Comparison of ENCODE assay signal across 9 mouse cellular contexts in the genomic region with DNA sequence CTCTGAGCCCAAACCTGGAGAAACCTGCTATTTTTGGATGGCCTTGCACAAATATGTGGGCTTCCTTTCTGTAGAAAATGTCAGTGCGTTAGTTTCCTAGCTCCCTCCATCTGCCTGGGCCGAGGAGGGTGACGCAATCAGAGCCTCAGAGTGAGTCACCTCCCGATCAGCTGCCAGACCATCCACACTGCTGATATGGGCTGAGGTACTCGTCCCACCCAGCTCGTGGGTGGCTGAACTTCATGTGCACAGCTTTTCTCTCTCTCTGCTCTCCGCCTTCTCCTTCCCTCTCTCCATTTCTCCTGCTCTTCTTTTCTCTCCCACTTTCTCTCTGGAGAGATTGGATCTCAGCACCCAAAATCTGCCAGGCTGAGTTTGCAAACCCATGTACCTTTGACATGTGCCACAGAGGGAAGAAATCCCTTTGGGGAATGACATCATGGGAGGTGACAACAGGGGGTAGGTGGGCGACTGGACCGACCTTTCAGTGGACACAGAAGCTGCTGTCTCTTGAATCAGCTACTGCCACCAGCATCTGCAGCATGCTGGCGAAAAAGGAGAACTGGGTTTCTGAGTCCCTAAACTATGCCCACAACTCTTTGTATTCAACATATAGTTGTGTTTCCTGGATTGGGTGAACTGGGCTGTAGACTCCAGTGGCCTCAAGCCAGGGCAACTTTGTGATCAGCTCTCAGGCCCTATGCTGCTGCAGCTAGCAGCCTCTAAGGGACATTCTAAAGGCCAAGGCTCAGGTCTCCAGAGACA. TPM values are rescaled to one million over a fixed set of nuclear protein-coding genes. Genes with fewer than 3 reads are reported as not detected.
A peak's percentile ranks its signal among the peaks of the same experiment; 100 is the strongest.
DNase-seq lines count a peak whose midpoint lies in the region; ATAC-seq and TF ChIP-seq lines count a peak whose summit lies in the region.
"Had no signal": no experiment of that assay in that cellular context is flagged by ENCODE, and none has a peak within 500 bp of the region (broad histone marks: within the 10 kb centered on the region; RNA-seq: fewer than 3 reads in every experiment).

No protein-coding gene starts in this region.

- 0 out of 2 replicates have a peak, but pooled peaks cover 5% of the 10 kb centered on the region for H3K27me3 ChIP-seq in heart, embryonic 16.5 days (ENCODE audit: control insufficient read depth, insufficient read depth, low read length)
- H3K27me3 ChIP-seq in liver, embryonic 16.5 days (ENCODE audit: control insufficient read depth, insufficient read depth, low read depth, low read length) = no peaks in the 10 kb centered on the region
- no peaks in the 10 kb centered on the region for H3K27me3 ChIP-seq in neural tube, embryonic 15.5 days (replicated peaks)
- H3K27me3 ChIP-seq in hindbrain, embryonic 11.5 days (ENCODE audit: control insufficient read depth, insufficient read depth, low read length) = no peaks in the 10 kb centered on the region

- H3K9me3 ChIP-seq in heart, embryonic 16.5 days (replicated peaks; ENCODE audit: control insufficient read depth, low read length) = no peaks in the 10 kb centered on the region
- no peaks in the 10 kb centered on the region for H3K9me3 ChIP-seq in liver, embryonic 16.5 days (replicated peaks; ENCODE audit: control insufficient read depth, low read length)
- H3K9me3 ChIP-seq in neural tube, embryonic 15.5 days (replicated peaks) = no peaks in the 10 kb centered on the region
- no peaks in the 10 kb centered on the region for H3K9me3 ChIP-seq in hindbrain, embryonic 11.5 days (ENCODE audit: control insufficient read depth, low read length)

- peak; percentile 55; the same call in 1 of the 2 replicates for TF ChIP-seq POLR2A in cortical plate, adult 2 months (IDR thresholded peaks at IDR 0.05; ENCODE audit: extremely low read depth, insufficient read depth, low read length)

- peak; percentile 77 for ATAC-seq in heart, embryonic 16.5 days (replicated peaks; ENCODE audit: extremely low read depth, insufficient read depth, low FRiP score)
- ATAC-seq in liver, embryonic 16.5 days (ENCODE audit: low read depth) = peak; percentile 71; the same call in 1 of the 2 replicates
- no peak for ATAC-seq in neural tube, embryonic 15.5 days (ENCODE audit: low FRiP score)
- ATAC-seq in hindbrain, embryonic 11.5 days (ENCODE audit: low FRiP score) = no peak

- 30% methylated on average over 10 of the region's 10 CpGs for WGBS in heart, embryonic 16.5 days
- 23% methylated on average over 10 of the region's 10 CpGs for WGBS in liver, embryonic 16.5 days (ENCODE audit: insufficient replicate concordance)
- WGBS in neural tube, embryonic 15.5 days = 89% methylated on average over 10 of the region's 10 CpGs
- WGBS in hindbrain, embryonic 11.5 days = 77% methylated on average over 10 of the region's 10 CpGs

- H3K36me3 ChIP-seq in heart, embryonic 16.5 days (ENCODE audit: control insufficient read depth, insufficient read depth) = no peaks in the 10 kb centered on the region
- H3K36me3 ChIP-seq in liver, embryonic 16.5 days (ENCODE audit: control insufficient read depth, insufficient read depth) = no peaks in the 10 kb centered on the region
- H3K36me3 ChIP-seq in neural tube, embryonic 15.5 days = no peaks in the 10 kb centered on the region
- no peaks in the 10 kb centered on the region for H3K36me3 ChIP-seq in hindbrain, embryonic 11.5 days (ENCODE audit: control insufficient read depth, insufficient read depth, low read length)

- H3K27ac ChIP-seq in cortical plate, adult 2 months (ENCODE audit: insufficient read depth, low read length) = peak overlapping the region; percentile 74
- 0 out of 2 replicates have a peak overlapping the region, but pooled peaks have one; percentile 24 for H3K27ac ChIP-seq in heart, embryonic 16.5 days (ENCODE audit: low read length)
- no peak overlapping the region for H3K27ac ChIP-seq in liver, embryonic 16.5 days (ENCODE audit: low read length)
- no peak overlapping the region for H3K27ac ChIP-seq in neural tube, embryonic 15.5 days (replicated peaks)
- no peak overlapping the region for H3K27ac ChIP-seq in hindbrain, embryonic 11.5 days (ENCODE audit: low read depth, low read length)
- H3K27ac ChIP-seq: liver, embryonic 14.5 days had no signal

- H3K4me3 ChIP-seq in cortical plate, adult 2 months (ENCODE audit: insufficient read depth, low read length) = no peak overlapping the region
- no peak overlapping the region for H3K4me3 ChIP-seq in heart, embryonic 16.5 days (ENCODE audit: low read length)
- H3K4me3 ChIP-seq in liver, embryonic 16.5 days (ENCODE audit: low read depth, low read length) = no peak overlapping the region
- no peak overlapping the region for H3K4me3 ChIP-seq in neural tube, embryonic 15.5 days (replicated peaks)
- no peak overlapping the region for H3K4me3 ChIP-seq in hindbrain, embryonic 11.5 days (ENCODE audit: low read depth, low read length)

- no peak for TF ChIP-seq CTCF in cortical plate, adult 2 months (IDR thresholded peaks at IDR 0.05; ENCODE audit: extremely low read depth, insufficient read depth, low read length)

- H3K9ac ChIP-seq in heart, embryonic 16.5 days (ENCODE audit: low read length) = no peak overlapping the region
- H3K9ac ChIP-seq in liver, embryonic 16.5 days (ENCODE audit: low read depth, low read length) = no peak overlapping the region
- no peak overlapping the region for H3K9ac ChIP-seq in neural tube, embryonic 15.5 days (replicated peaks)
- no peak overlapping the region for H3K9ac ChIP-seq in hindbrain, embryonic 11.5 days (ENCODE audit: low read depth, low read length)
- H3K9ac ChIP-seq: liver, embryonic 14.5 days had no signal

- no peak overlapping the region for H3K4me2 ChIP-seq in heart, embryonic 16.5 days (ENCODE audit: low read depth, low read length)
- H3K4me2 ChIP-seq in liver, embryonic 16.5 days (ENCODE audit: low read depth, low read length) = no peak overlapping the region
- no peak overlapping the region for H3K4me2 ChIP-seq in neural tube, embryonic 15.5 days
- H3K4me2 ChIP-seq in hindbrain, embryonic 11.5 days (replicated peaks; ENCODE audit: low read depth, low read length) = no peak overlapping the region

- DNase-seq in adipocyte (ENCODE audit: low spot score) = peak; percentile 66
- peak; percentile 88 for DNase-seq in right cerebral cortex, postnatal 25 days
- no peak for DNase-seq in cerebellum, adult 11-12 months
- DNase-seq in hindbrain, embryonic 11.5 days (ENCODE audit: low spot score) = no peak

- peaks cover 7% of the 10 kb centered on the region for H3K4me1 ChIP-seq in cortical plate, adult 2 months (ENCODE audit: control insufficient read depth, insufficient read depth, low read length)
- H3K4me1 ChIP-seq in heart, embryonic 16.5 days (ENCODE audit: control insufficient read depth, insufficient read depth, low read length) = peaks cover 24% of the 10 kb centered on the region
- H3K4me1 ChIP-seq in liver, embryonic 16.5 days (ENCODE audit: control insufficient read depth, low read depth, low read length) = peaks cover 16% of the 10 kb centered on the region
- peaks cover 10% of the 10 kb centered on the region for H3K4me1 ChIP-seq in neural tube, embryonic 15.5 days
- no peaks in the 10 kb centered on the region for H3K4me1 ChIP-seq in hindbrain, embryonic 11.5 days (replicated peaks; ENCODE audit: control insufficient read depth, insufficient read depth, low read length)

RNA-seq across cellular contexts. Expression of a gene that starts 36.1 kb away (rescaled TPM):
- 40.3 and 46.8 TPM in 2 replicates for polyA plus RNA-seq in cortical plate, adult 2 months (2012; rRNA removed)
- polyA plus RNA-seq in heart, embryonic 16.5 days (2015; fragmentation: Nextera tagmentation; extraction: Ambion mirVana) = 12.5 and 13.7 TPM in 2 replicates
- 2.7 TPM in 2 replicates for polyA plus RNA-seq in liver, embryonic 16.5 days (2015; fragmentation: Nextera tagmentation; extraction: Ambion mirVana)
- 8.7 and 12.2 TPM in 2 replicates for polyA plus RNA-seq in neural tube, embryonic 15.5 days (2015; fragmentation: Nextera tagmentation; extraction: Ambion mirVana)
- 13.9 and 16.0 TPM in 2 replicates for polyA plus RNA-seq in hindbrain, embryonic 11.5 days (2014; fragmentation: Nextera tagmentation; extraction: Ambion mirVana)

Comparison
In these comparisons a context has a peak if more than half of its experiments do, and no peak if none do; other contexts are left out.
1. DNase-seq: peak in adipocyte (single experiment) and right cerebral cortex, postnatal 25 days (single experiment); none in cerebellum, adult 11-12 months (single experiment) and hindbrain, embryonic 11.5 days (single experiment).
2. H3K27ac ChIP-seq: peak in cortical plate, adult 2 months (single experiment) and heart, embryonic 16.5 days (single experiment); none in liver, embryonic 16.5 days (single experiment), neural tube, embryonic 15.5 days (single experiment) and hindbrain, embryonic 11.5 days (single experiment).
3. ATAC-seq: peak in heart, embryonic 16.5 days (single experiment) and liver, embryonic 16.5 days (single experiment); none in neural tube, embryonic 15.5 days (single experiment) and hindbrain, embryonic 11.5 days (single experiment).